Mouse (Mus musculus): ENCODE data around the gene Lrrc73.

DNA sequence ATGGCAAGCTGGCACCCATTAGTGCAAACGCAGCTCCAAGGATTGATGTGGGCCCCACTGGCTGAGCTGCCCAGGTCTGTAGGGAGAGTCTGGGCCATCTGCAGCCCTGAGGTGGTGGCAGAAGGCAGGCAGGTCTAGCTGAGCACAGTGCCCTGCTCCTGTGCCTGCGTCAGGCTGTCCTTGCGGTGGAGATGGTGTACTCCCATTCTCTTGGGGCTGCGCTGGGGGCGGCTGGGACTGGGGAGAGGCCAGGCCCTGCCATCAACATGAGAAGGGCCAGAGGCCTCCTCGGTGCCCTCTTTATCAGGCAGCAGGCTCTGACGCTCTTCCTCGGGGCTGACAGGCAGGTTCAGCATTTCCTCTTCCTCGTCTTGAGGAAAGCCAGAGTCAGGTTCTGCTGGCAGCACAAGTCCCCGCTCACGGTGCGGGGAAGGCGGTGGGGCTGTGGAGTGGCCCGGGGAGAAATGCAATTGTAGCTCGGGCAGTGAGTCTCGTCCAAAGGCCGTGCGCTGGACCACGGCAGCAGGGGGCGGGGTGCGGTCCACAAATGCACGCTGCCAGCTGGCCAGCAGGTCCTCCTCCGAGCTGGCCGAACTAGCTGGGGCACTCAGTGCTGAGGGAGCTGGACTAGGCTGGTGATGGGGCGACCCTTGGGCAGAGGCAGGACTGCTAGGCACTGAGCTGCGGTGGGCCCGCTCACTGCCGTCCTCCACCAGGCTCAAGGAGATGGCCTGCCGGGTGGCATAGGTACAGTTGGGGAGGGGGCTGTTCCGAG, 5.1 kb downstream of the Lrrc73 start:
- TF ChIP-seq POLR2A (IDR thresholded peaks at IDR 0.05; ENCODE audit: insufficient read depth, low read depth, low read length) (no peak), CTCF (IDR thresholded peaks at IDR 0.05) (no peak), EP300 (IDR thresholded peaks at IDR 0.05; ENCODE audit: insufficient read depth, low read depth, low read length) (no peak)
